Mouse (Mus musculus): ENCODE measurements at regions not wholly inside any gene's neighbourhood (a gene's known extent, or its start where the extent isn't known, plus 50 kb on each side); places are given as distances from the start of the nearest gene placed in this dataset.

DNA sequence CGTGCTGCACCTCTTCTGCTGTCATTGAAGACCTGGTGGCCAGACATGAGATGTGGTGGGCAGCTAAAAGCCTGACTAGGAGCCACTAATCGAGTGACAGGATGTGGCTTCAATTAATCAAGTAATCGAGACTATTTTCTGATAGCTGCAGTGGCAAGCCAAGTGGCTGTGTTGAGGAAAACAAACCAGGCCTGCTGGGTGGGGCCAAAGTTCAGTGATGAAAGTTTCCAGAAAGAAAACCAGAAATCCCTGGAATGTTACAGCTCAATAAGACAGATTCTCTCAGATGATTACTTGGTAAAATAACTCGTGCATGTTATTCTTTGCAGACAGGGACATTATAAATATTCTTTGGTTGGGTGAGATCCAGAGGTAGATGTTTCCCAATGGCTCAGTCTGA lies 564.4 kb upstream of the Tbl1xr1 start:
- no peak for DNase-seq (ENCODE audit: low spot score in 2 of 2)

DNA sequence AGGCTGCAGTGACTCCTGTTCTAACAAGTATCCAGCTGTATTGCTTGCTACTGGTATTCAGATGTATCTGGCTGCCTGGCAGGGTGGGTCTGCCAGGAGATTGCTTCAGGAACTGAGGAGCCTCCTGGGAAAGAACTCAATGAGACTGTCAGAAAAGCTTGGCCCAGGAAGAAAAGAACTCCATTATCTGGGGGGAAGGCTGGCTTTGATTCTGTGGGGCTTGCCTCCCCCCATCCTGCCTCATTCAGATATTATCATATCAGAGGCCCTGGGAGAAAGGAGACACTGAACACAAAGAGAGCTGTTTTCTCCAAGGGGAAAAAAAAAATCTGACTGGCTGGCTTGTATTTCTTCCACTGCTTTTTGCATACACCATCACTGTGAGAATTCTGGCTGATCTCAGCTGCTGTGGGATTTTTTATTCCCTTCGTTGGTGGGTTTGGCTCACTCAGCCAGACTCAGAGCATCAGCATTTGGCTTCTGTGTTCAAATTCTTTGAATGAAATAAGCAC lies 552.0 kb upstream of the Tbl1xr1 start:
- no peak for DNase-seq (ENCODE audit: low spot score in 2 of 2)

DNA sequence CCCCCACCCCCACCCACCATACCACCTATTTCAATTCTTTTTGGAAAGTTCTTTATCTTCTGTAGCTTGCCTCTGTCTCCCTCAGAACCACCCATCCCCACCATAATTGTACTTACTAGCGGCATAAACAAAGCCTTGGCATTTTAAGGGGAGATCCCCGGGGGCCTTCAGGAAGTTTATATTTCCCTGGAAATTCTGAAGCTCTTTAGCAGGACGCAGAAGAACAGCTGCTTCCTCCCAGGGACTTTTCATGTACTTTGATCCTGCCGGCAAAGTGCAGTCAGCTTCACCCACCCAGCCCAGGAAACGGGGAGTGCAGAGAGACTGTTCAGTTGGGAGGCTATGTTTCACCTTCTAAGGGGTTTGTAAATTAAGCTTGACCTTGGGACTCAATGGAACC lies 545.6 kb upstream of the Tbl1xr1 start:
- no peak for DNase-seq (ENCODE audit: low spot score in 2 of 2)

DNA sequence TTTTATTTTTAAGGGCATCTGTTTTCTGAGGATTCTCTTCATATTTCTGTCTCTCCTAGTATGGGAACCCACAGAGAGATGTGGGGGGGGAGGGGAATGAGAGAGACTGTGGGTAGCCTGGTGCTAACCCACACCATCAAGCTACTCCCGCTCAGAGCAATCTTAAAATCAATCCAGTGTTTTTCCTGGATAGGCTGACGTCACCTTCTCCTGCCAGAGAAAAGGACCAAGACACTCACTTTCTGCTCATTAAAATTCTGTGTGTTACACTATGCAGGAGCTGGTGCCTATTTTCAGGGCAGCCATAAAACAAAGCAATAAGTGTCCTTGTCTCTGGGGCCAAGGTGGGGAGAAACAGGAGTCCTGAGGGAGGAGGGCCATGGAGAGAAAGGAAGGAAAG lies 537.3 kb upstream of the Tbl1xr1 start:
- DNase-seq (ENCODE audit: low spot score in 2 of 2) = no peak

DNA sequence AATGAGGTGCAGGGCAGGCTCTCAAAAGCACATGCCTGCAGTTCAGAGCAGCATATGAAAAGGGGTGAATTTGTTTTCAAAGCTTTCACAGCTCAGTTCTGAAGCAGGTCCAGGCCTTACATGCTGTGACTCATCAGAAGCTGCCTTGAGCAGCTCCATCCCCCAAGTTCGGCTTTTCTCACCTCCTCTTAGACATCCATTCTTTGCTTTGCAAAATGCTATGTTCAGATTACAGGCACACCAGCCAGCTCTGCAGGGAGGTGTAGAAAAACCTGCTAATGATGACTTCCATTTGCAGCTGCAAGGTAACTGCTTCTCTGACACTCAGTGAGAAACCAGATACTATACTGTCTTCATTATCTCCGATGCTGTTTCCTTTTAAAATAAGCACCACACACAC lies 532.0 kb upstream of the Tbl1xr1 start:
- no peak for DNase-seq (ENCODE audit: low spot score in 2 of 2)

DNA sequence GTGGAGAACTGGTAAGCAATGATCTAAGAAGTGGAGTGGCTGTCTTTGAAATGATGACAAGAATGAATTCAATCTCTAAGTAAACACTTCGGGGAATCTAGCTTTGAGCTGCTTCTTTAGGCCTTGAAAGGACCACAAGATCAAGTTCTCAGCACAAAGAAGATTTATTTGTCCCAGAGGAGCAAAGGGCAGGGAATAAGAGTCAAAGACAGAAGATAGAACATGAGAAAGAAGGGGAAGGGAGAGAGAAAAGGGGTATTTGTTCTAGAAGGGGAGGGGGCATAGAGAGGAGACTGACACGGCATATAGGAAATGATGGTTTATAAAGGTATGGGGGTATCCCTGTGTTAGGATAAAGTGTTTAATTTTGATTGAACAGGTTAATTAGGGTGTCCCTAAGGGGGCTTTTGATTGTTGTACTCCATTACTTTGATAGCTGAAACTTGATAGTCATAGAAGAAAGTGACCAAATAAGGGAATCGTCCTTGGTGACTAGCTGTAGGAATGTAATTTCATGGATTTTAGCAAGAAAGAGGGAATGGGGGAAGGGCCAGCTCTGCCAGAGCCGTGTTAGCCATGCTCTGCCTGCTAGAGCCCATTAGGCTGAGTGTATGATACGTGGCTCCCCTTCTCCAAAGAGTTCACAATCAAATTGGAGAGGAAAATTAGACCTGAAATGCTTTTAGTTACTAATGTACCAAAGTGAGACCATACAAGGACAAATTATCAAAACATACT lies 531.1 kb upstream of the Tbl1xr1 start:
- DNase-seq (ENCODE audit: low spot score in 2 of 2) = no peak

DNA sequence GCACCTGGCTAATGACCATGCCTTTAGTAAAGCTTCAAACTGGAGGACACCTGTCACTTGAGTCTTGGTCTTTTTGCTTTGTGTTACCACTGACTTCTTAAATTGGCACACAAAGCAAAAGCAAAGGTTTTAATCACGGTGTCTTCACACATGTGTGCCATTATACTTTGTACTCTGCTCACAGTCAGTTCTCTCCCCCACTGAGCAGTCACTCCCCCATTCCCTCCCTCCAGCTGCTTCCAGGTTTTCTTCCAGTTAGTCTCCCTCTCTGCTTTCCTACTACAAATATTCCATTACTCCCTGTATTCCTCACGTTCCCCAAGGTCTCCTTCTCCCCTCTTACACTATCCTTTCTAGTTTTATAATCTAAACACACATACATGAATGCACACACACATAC lies 530.0 kb upstream of the Tbl1xr1 start:
- no peak for DNase-seq (ENCODE audit: low spot score in 2 of 2)

DNA sequence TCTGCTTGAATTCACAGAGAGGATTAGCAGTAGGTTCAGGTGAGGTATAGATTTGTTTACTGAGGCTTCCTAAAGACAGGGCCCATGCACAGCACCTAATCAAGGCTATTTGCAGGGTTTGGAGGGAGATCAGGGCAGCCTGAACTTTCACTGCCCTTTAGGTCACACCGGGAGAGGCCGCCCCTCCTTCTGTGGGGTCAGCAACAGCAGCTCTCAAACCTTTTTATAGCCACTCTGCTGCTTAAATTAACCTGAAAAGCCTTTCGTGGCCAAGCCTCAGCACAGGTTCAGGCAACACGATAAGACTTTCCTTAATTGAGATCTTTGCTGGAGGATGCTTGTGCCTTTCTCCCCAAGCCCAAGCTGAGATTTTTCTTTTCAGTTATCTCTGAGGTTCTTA lies 526.8 kb upstream of the Tbl1xr1 start:
- no peak for DNase-seq (ENCODE audit: low spot score in 2 of 2)

DNA sequence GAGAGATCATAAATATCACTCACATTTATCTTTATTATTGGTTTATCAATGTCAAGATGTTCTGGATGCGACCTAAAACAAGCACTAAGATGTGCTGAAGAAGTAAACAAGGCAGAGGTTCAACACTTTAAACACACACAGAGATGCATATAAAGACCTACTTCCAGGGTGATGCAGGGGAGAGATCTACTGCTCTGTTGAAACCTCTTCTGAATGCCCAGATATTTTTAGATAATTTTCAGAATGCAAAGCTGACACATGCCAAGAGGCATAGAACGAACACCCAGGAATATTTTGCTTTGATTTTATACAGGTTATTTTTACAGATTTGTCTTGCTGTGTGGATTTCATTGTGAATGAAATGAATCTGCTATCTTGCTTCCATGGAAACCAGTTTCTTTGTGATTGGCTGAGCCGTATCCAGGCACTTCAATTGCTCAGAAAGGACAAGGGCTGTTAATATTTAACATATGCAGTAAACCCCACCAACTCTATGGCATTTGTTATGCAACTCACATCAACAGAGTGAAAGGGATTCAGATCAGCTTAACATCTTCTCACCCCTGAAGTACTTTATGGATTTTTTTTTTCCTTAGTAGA lies 523.2 kb upstream of the Tbl1xr1 start:
- DNase-seq (ENCODE audit: low spot score in 2 of 2) = no peak

DNA sequence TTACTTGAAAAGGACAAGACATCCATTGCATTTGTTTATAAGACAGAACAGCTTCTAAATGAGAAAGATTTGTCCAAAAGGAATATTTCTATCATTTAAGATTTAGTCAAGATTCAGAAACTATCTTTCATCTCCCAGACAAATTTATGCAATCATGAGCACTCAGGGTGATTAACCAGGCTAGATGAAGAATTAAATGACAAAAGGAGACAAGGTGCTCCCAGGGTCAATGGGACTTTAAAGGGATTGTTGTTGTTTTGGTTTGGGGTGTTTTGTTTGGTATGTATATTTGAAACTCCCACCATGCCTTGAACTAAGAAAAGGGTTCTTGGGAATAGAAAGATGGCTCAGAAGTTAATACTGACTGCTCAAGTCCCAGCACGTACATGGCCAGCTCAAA lies 522.6 kb upstream of the Tbl1xr1 start:
- DNase-seq (ENCODE audit: low spot score in 2 of 2) = no peak

DNA sequence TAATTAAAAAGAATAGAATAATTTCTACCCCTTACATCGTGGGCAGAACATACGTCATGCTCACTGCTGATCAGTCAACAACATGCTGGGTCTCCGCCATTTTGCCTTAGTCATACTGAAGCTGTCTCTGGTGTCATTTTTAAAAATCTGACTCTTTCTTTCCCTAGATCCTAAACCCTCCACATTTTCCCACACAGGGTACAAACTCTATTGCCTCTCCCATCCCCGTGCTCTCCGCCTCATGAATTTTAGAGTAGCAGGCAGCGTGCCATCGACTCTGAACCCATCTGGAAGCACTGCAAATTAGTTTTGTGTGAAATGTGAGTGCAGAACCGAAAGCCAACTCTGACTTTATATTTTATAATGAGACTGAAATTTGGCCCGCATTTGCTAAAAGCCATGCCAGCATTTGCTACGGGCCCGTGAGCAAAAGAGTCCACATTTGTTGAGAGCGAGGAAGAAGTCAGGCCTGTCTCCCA lies 518.5 kb upstream of the Tbl1xr1 start:
- DNase-seq (ENCODE audit: low spot score in 2 of 2) = no peak

DNA sequence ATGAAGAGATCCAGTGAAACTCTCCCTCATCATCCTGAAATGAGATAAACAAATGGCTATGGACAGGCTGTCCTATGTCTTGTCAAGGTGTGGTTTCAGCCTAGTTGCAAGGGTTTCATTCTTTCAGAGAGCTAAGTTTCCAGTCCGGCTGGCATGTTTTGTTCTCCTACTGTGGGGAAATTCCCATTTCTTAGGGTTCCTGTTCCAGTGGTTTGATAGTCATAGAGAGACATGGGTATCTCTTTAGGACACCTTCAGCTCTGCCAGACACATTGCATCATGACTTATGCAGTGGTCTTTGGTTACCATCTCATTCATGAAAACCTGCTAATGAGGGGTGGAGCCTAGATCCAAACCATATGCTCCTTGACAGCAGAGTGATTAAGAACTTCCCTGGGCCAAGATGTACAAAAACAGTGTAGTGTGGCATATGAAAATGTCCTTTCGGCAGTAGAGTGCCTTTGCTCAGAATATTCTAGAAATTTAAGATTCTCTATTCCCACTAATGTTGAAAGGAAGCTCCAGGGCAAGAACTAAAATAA lies 513.6 kb upstream of the Tbl1xr1 start:
- no peak for DNase-seq (ENCODE audit: low spot score in 2 of 2)

DNA sequence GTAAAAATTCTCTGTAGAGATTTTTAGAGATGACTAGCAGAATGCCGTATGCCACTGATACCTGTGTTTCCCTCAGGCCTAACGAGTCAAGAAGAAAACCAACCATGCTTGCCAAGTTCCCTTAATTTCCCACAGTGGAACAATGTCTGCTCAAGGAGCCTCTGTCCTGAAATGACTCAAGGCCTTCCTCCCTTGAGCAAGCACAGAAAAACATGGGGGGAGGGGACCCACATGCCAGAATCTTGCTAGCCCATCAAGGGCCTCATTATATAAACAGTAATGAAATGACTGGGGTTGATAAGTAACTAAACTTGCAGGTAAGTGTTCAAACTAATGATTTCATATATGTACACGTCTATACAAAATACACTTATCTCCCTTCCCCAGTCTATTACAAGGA lies 513.0 kb upstream of the Tbl1xr1 start:
- DNase-seq (ENCODE audit: low spot score in 2 of 2) = no peak

DNA sequence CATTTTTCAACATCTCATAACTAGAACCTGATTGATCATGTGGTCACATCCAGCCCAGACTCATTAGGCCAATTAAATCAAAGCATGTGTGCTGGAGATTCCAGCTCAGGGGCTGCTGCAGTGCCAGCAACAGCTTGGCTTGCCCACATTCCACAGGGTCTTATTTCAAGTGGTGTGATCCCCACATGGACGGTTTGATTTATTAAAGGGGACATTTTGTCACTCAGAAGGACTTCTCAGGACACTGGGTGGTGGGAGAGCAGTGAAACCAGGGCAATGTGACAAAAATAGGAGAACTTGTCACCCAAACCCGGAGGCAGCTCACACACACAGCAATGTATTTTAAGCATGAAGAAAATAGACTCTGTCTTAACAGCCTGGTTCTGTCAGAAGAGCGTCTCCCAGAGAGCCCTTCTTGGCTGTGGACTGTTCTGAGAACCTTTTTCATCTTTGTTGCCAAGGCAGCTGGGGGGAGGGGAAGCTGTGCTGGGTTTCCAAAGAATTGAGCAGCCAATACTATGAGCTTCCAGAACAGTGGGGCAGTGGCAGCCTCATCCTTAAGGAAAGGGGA lies 512.2 kb upstream of the Tbl1xr1 start:
- DNase-seq (ENCODE audit: low spot score in 2 of 2) = peak in 1 of 2 experiments; percentile 16

DNA sequence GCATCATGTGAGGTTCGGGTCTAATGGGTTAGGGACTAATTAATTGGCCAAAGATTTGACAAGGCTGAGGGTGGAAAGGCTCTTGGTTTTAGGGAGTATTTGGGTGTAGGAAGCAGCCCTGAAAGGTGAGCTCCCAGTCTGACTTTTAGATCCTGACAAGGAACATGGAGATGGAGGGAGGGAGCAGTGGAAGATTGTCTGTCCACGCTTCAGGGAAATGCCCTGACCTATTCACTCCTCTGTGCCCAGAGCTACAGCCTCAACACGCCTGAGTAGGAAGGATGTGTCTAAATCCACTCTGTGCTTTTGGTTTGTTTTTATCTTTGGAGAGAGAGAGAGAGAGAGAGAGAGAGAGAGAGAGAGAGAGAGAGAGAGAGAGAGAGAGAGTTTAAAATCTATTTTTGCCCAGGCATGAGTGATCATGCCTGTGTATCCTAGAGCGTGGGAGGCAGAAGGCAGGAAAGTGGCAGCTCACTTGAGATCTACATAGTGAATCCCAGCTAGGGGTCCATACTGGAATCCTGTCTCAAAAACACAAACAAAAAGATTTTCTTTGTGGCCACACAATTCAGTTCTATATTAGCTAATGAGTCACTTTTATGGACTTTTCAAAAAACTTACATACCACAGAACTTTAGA lies 511.5 kb upstream of the Tbl1xr1 start:
- no peak for DNase-seq (ENCODE audit: low spot score in 2 of 2)

DNA sequence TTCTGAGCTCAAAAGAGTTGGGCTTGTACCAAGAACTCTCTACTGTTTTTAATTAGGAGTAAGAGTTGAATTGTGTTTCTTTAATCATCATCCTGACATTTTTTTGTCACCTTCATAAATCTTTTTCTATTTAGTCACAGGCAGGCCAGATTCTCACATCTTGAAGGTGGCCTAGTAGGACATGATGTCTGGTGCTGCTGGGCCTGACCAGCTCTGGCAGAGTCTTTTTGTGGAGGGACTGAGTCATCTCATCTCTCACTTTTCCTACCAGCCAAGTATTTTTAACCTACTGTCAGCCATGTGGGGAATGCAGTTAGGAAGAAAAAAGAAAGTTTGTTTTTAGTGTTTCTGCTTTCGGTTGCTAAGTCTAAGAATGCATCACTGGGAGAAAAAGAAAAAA lies 506.7 kb upstream of the Tbl1xr1 start:
- DNase-seq (ENCODE audit: low spot score in 2 of 2) = no peak

DNA sequence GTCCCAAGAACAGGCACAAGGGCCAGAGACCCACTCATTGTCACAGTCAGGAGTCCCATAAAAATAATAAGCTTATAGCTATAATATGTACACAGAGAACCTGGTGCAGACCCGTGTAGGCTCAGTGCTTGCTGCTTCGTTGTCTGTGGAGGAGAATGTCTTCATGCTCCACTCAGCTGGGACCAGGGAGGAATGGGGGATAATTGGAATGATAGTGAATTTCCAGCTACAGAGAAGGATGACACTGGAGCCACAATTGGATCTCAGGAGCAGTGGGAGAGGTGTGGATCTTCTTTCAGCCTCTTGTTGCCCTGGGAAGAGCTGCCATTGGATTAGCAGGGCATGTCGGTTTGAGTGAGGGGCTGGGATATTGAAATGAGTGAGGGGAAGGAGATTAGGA lies 497.8 kb upstream of the Tbl1xr1 start:
- no peak for DNase-seq (ENCODE audit: low spot score in 2 of 2)

DNA sequence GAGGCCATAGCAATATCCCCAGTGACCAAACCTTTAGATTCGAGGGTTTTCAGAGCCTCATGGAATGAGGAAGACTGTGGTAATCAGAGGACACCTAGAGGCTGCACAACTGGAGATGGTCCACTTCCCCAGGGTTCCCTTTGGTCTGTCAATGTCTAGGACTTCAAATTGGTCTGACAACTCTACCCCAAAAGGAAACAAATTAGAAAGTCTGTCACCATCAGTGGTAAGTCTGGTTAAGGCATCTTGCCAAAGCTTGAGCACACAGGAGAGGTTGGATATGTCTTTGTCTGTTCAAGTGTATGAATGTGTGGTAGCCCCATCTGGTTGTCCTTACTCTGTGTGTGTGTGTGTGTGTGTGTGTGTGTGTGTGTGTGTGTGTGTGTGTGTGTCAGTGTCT lies 494.3 kb upstream of the Tbl1xr1 start:
- DNase-seq (ENCODE audit: low spot score in 2 of 2) = no peak

DNA sequence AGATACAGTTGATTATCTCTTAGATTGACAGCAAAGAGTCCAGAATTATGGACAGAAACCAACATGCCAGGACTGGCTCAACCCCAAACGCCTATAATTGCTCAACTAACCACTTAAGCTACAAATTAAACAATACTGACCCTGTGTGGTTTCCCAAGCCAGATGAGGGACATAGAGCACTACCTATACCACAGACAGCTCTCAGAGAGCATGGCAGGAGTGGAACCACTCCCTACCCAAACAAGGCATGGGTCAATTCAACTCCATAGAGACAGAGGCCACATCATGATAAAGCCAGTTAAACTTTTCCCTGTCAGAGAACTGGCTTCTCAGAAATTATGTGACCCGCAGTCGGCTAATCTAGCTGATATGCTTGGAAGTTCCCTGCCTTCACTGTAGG lies 490.7 kb upstream of the Tbl1xr1 start:
- DNase-seq (ENCODE audit: low spot score in 2 of 2) = no peak

DNA sequence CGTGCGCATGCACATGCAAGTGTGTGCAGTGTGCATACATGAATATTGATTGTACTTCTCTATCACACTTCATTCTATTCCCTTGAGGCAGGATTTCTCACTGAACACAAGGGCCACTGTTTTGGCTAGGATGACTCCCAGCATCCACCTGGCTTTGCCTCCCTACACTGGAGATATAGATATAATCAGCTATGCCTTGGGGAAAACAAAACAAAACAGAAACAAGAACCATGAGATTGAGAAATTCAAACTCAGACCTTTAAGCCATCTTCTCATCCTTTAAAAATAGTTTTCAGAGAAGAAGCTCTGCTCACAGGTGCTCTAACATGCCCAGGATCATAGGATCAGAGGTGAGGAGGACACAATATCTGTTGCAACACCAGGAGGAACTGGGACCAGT lies 469.6 kb upstream of the Tbl1xr1 start:
- no peak for DNase-seq (ENCODE audit: low spot score in 2 of 2)

DNA sequence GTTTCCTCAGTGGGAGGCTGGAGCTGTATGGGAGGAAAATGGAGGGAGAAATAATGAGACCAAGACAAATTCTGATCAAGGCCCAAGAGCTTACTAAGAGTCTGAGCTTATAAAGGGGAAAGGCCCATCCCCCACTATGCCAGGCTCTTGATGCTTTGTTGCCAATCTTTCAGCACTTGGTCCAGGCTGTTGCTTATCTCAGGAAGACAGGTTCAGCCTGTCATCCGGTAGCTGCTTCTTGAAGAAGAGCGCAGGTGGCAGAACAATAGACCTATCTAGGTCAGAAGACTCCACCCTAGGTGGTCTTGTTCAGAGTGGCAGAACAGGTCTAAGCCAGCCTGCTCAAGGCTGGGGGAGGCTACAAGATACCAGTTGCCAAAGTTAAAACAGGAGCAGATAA lies 466.2 kb upstream of the Tbl1xr1 start:
- no peak for DNase-seq (ENCODE audit: low spot score in 2 of 2)

DNA sequence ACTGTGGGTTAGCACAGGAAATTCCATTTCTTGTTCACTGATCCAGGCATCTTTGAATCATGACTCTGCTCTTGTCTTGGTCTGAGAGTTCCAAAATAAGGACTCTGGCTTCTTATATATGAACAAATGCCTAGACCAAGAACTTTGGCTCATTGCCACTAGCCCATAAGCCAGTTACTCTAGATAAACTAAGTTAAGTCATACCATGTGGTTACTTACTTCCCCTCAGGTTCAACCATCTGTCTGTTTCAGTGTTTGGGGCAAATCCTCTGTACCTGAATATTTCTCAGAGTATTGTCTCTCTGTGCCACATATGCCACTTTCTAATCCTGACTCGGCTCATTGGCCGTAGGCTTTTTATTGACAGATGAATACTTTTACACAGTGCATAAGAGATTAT lies 454.7 kb upstream of the Tbl1xr1 start:
- no peak for DNase-seq (ENCODE audit: low spot score in 2 of 2)

All from spleen, postnatal 10 days (tissue).